Mouse (Mus musculus) CH12.LX (cell line): ENCODE data around the gene Fibcd1.

Experiments
- POLR2A ChIP-seq: IDR thresholded peaks from 2 replicates; pipeline ENCODE4 v1.6.1; 2011; ENCODE audit warnings: low read depth, mild to moderate bottlenecking, improper control_type of control experiment, low read length
- POLR2AphosphoS2 ChIP-seq: IDR thresholded peaks from 2 replicates; pipeline ENCODE4 v1.6.1; 2011; ENCODE audit warnings: low read depth, low read length, improper control_type of control experiment
- TBP ChIP-seq: conservative IDR thresholded peaks from 2 replicates; pipeline ENCODE4 v1.6.1; 2011; ENCODE audit warnings: low read depth, low read length, improper control_type of control experiment
- TCF12 ChIP-seq: IDR thresholded peaks from 2 replicates; pipeline ENCODE4 v1.6.1; 2014; ENCODE audit warnings: low read depth, mild to moderate bottlenecking, inconsistent platforms, low read length, improper control_type of control experiment

GRCm38 (mm10) chr2:31822524-31823371 lies 23.1 kb downstream of the Fibcd1 start:
- TF ChIP-seq POLR2AphosphoS2: no peak
- no peak for TF ChIP-seq POLR2A
- no peak for TF ChIP-seq TCF12
- no peak for TF ChIP-seq TBP
